Mouse (Mus musculus) kidney, adult 11 months (tissue): ENCODE measurements at regions not wholly inside any gene's neighbourhood (a gene's known extent, or its start where the extent isn't known, plus 50 kb on each side); places are given as distances from the start of the nearest gene placed in this dataset.

ENCODE experiments used
- DNase-seq: peaks from one replicate; pipeline ENCODE4 v3.0.0; 2022

GRCm38 (mm10) chr1:151263372-151263771 lies 53.4 kb downstream of the Gm47996 start:
- peak; percentile 41 for DNase-seq

GRCm38 (mm10) chr1:151263830-151264229 lies 53.9 kb downstream of the Gm47996 start:
- DNase-seq, result no peak

GRCm38 (mm10) chr1:151264789-151265188 lies 54.9 kb downstream of the Gm47996 start:
- DNase-seq, result peak; percentile 79

GRCm38 (mm10) chr1:151265590-151265989 lies 55.7 kb downstream of the Gm47996 start:
- DNase-seq, result no peak

GRCm38 (mm10) chr1:151266703-151267102 lies 56.8 kb downstream of the Gm47996 start:
- DNase-seq, result no peak

- no peak for DNase-seq
Measured at GRCm38 (mm10) chr1:151270691-151271090, 60.8 kb downstream of the Gm47996 start.

GRCm38 (mm10) chr1:151274306-151274705 lies 64.4 kb downstream of the Gm47996 start:
- DNase-seq, result no peak

GRCm38 (mm10) chr1:151275581-151275980 lies 65.7 kb downstream of the Gm47996 start:
- no peak for DNase-seq

- DNase-seq, result no peak
Measured at GRCm38 (mm10) chr1:151279955-151280354, 64.3 kb upstream of the Ivns1abp start.

- no peak for DNase-seq
Measured at GRCm38 (mm10) chr1:151285045-151285444, 59.2 kb upstream of the Ivns1abp start.

GRCm38 (mm10) chr1:151287451-151287850 lies 56.8 kb upstream of the Ivns1abp start:
- peak; percentile 62 for DNase-seq

- DNase-seq, result no peak
Measured at GRCm38 (mm10) chr1:151289061-151289460, 55.2 kb upstream of the Ivns1abp start.

GRCm38 (mm10) chr1:151289493-151290258 lies 54.6 kb upstream of the Ivns1abp start:
- DNase-seq, result no peak

GRCm38 (mm10) chr1:151293311-151294050 lies 50.8 kb upstream of the Ivns1abp start:
- DNase-seq, result no peak
